In the genomic region with DNA sequence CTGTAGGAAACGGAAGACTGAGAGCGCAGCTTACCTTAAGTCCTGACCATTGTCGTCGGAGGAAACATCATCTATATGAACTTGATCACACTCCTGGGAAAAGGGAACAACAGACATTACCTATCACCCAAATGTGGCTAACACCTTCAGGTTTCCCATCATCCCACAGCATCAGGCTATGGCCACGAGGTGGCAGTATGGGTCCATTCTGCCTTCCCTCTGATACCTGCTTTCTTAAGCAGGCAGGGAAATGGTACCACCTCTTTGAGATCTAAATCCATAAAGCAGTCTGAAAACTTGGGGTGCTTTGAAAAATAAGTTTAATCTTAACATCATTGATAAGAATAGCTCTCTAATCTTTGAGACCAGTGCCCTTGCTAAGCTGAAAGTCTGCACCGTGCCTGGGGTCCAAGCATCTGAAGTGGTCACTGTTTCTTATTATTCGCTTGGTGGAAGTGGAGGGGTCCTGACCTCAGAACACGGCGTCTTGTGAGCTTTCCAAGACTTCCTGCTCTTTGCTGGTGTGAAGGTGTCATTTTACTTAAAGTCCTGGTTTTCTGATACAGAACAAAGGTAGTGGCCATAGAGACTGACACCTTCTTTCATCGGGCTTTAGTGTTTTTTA, we compare ENCODE assay signal across 9 mouse cellular contexts.
DNase-seq lines count a peak whose midpoint lies in the region; ATAC-seq and TF ChIP-seq lines count a peak whose summit lies in the region.
"Had no signal": no experiment of that assay in that cellular context is flagged by ENCODE, and none has a peak within 500 bp of the region (broad histone marks: within the 10 kb centered on the region; RNA-seq: fewer than 3 reads in every experiment).

No protein-coding gene starts in this region.

- H3K27ac ChIP-seq in intestine, postnatal 0 days (ENCODE audit: low read depth, low read length), result no peak overlapping the region
- no peak overlapping the region for H3K27ac ChIP-seq in intestine, embryonic 15.5 days
- H3K27ac ChIP-seq in limb, embryonic 10.5 days, result peak overlapping the region; percentile 68; the same call in 1 of the 2 replicates
- no peak overlapping the region for H3K27ac ChIP-seq in midbrain, embryonic 14.5 days (replicated peaks; ENCODE audit: low read depth, low read length)
- H3K27ac ChIP-seq: stomach, embryonic 15.5 days had no signal

- peak; percentile 98 for TF ChIP-seq CTCF in intestine, postnatal 0 days (IDR thresholded peaks at IDR 0.05; ENCODE audit: low read depth)

- H3K4me3 ChIP-seq in intestine, postnatal 0 days (ENCODE audit: low read depth, low read length), result no peak overlapping the region
- H3K4me3 ChIP-seq in intestine, embryonic 15.5 days (replicated peaks), result no peak overlapping the region
- no peak overlapping the region for H3K4me3 ChIP-seq in limb, embryonic 10.5 days
- H3K4me3 ChIP-seq in midbrain, embryonic 14.5 days (replicated peaks; ENCODE audit: low read depth, low read length), result no peak overlapping the region
- H3K4me3 ChIP-seq: stomach, embryonic 15.5 days had no signal

- no peak overlapping the region for H3K9ac ChIP-seq in intestine, postnatal 0 days (ENCODE audit: low read depth, low read length)
- H3K9ac ChIP-seq in intestine, embryonic 15.5 days, result no peak overlapping the region
- no peak overlapping the region for H3K9ac ChIP-seq in midbrain, embryonic 14.5 days (replicated peaks; ENCODE audit: low read length)
- H3K9ac ChIP-seq: stomach, embryonic 15.5 days had no signal

- ATAC-seq in intestine, postnatal 0 days, result no peak
- no peak for ATAC-seq in intestine, embryonic 15.5 days
- peak; percentile 81 for ATAC-seq in midbrain, embryonic 14.5 days (ENCODE audit: low FRiP score, low TSS enrichment)

- DNase-seq in cerebellum, postnatal 14 days, result peak; percentile 92 to 93
- peak; percentile 80 for DNase-seq in frontal cortex, postnatal 25 days (ENCODE audit: low spot score in 2 of 2)
- peak; percentile 83 for DNase-seq in hindlimb bud, embryonic 11.5 days (ENCODE audit: extremely low spot score, low read depth, low spot score)
- peak; percentile 84 for DNase-seq in limb, embryonic 10.5 days (ENCODE audit: low spot score)
- DNase-seq in midbrain, embryonic 14.5 days, result peak; percentile 91
- peak; percentile 55 to 76 for DNase-seq in spleen, postnatal 4 days (ENCODE audit: low spot score in 2 of 2)

- H3K36me3 ChIP-seq in intestine, postnatal 0 days (ENCODE audit: control insufficient read depth, insufficient read depth), result no peaks in the 10 kb centered on the region
- H3K36me3 ChIP-seq in intestine, embryonic 15.5 days, result no peaks in the 10 kb centered on the region
- H3K36me3 ChIP-seq in limb, embryonic 10.5 days, result no peaks in the 10 kb centered on the region
- no peaks in the 10 kb centered on the region for H3K36me3 ChIP-seq in midbrain, embryonic 14.5 days (ENCODE audit: control insufficient read depth, insufficient read depth, low read length)
- H3K36me3 ChIP-seq: stomach, embryonic 15.5 days had no signal

- H3K9me3 ChIP-seq in intestine, postnatal 0 days (ENCODE audit: control insufficient read depth), result no peaks in the 10 kb centered on the region
- H3K9me3 ChIP-seq in intestine, embryonic 15.5 days, result no peaks in the 10 kb centered on the region
- H3K9me3 ChIP-seq in limb, embryonic 10.5 days (replicated peaks), result no peaks in the 10 kb centered on the region
- H3K9me3 ChIP-seq in midbrain, embryonic 14.5 days (ENCODE audit: control insufficient read depth, low read length), result no peaks in the 10 kb centered on the region
- H3K9me3 ChIP-seq: stomach, embryonic 15.5 days had no signal

- no peaks in the 10 kb centered on the region for H3K27me3 ChIP-seq in intestine, postnatal 0 days (replicated peaks; ENCODE audit: control insufficient read depth, insufficient read depth, low read length)
- no peaks in the 10 kb centered on the region for H3K27me3 ChIP-seq in intestine, embryonic 15.5 days (replicated peaks)
- no peaks in the 10 kb centered on the region for H3K27me3 ChIP-seq in limb, embryonic 10.5 days (ENCODE audit: low read depth, poor library complexity, severe bottlenecking)
- no peaks in the 10 kb centered on the region for H3K27me3 ChIP-seq in midbrain, embryonic 14.5 days (ENCODE audit: control insufficient read depth, insufficient read depth, low read length)
- H3K27me3 ChIP-seq: stomach, embryonic 15.5 days had no signal

- no peak overlapping the region for H3K4me2 ChIP-seq in intestine, postnatal 0 days (replicated peaks; ENCODE audit: low read depth)
- no peak overlapping the region for H3K4me2 ChIP-seq in intestine, embryonic 15.5 days (replicated peaks)
- no peak overlapping the region for H3K4me2 ChIP-seq in midbrain, embryonic 14.5 days (ENCODE audit: low read length)
- H3K4me2 ChIP-seq: stomach, embryonic 15.5 days had no signal

- 47% methylated on average over 10 of the region's 10 CpGs for WGBS in intestine, postnatal 0 days
- 42% methylated on average over 10 of the region's 10 CpGs for WGBS in intestine, embryonic 15.5 days
- 25% methylated on average over 10 of the region's 10 CpGs for WGBS in limb, embryonic 10.5 days
- WGBS in midbrain, embryonic 14.5 days, result 51% methylated on average over 10 of the region's 10 CpGs

- H3K4me1 ChIP-seq in intestine, postnatal 0 days (replicated peaks; ENCODE audit: control insufficient read depth, insufficient read depth, low read length), result no peaks in the 10 kb centered on the region
- no peaks in the 10 kb centered on the region for H3K4me1 ChIP-seq in intestine, embryonic 15.5 days (replicated peaks)
- H3K4me1 ChIP-seq in limb, embryonic 10.5 days, result peaks cover 20% of the 10 kb centered on the region
- H3K4me1 ChIP-seq in midbrain, embryonic 14.5 days (ENCODE audit: control insufficient read depth, insufficient read depth, low read length), result no peaks in the 10 kb centered on the region
- H3K4me1 ChIP-seq: stomach, embryonic 15.5 days had no signal
